Comparison of ENCODE assay signal across 23 mouse cellular contexts in the genomic region with DNA sequence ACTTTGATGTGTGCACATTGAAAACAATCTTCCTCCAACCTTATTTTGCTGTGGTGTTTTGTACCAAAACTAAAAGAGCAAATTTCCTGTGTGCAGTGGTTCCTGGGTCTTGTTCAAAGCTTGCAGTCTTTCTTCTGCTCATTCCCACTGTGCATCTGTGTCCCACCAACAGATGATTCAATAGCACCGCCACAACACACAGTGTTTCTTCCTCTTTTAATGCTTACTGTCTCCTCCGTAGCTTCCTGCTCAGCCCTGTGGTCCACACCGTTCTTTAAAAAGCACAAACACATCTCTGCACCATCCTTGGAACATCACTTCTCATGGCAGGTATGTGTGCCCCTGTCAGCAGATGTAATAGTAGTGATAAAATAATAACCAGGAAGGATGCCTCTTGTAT. TPM values are rescaled to one million over a fixed set of nuclear protein-coding genes. Genes with fewer than 3 reads are reported as not detected.
A peak's percentile ranks its signal among the peaks of the same experiment; 100 is the strongest.
DNase-seq lines count a peak whose midpoint lies in the region; TF ChIP-seq lines count a peak whose summit lies in the region.
"Had no signal": no experiment of that assay in that cellular context is flagged by ENCODE, and none has a peak within 500 bp of the region (broad histone marks: within the 10 kb centered on the region; RNA-seq: fewer than 3 reads in every experiment).

A gene (plus strand): TSS at position 275 of the 400 bp plus-strand sequence.

- WGBS in thymus, adult 2 months, result 6% methylated on average over 3 of the region's 3 CpGs

- no peak for TF ChIP-seq POLR2A in thymus, adult 2 months (IDR thresholded peaks at IDR 0.05; ENCODE audit: control insufficient read depth, extremely low read depth, insufficient read depth, low read length, poor library complexity)
- no peak for TF ChIP-seq POLR2A in CH12.LX (IDR thresholded peaks at IDR 0.05; ENCODE audit: low read depth, low read length)

- intact Hi-C loops in left cerebral cortex, adult 2 months (cut with DNase I), result no loop called here

- no peak for TF ChIP-seq EP300 in CH12.LX (IDR thresholded peaks at IDR 0.05; ENCODE audit: low read length)

- H3K79me2 ChIP-seq in CH12.LX (replicated peaks; ENCODE audit: control insufficient read depth, extremely low read depth, insufficient read depth, poor library complexity, severe bottlenecking), result no peaks in the 10 kb centered on the region

- H3K36me3 ChIP-seq in thymus, adult 2 months (ENCODE audit: control insufficient read depth, insufficient read depth, low read length), result no peaks in the 10 kb centered on the region
- H3K36me3 ChIP-seq in CH12.LX (replicated peaks in 1 of 2; ENCODE audit: control insufficient read depth in 1 of 2, insufficient read depth in 1 of 2, low read length in 1 of 2), result no peaks in the 10 kb centered on the region
- no peaks in the 10 kb centered on the region for H3K36me3 ChIP-seq in megakaryocyte, embryonic 14.5 days (replicated peaks; ENCODE audit: low read length)
- H3K36me3 ChIP-seq: embryonic facial prominence, embryonic 15.5 days; forebrain, embryonic 10.5 days; kidney, embryonic 15.5 days; liver, embryonic 12.5 days; neural tube, embryonic 13.5 days; stomach, embryonic 15.5 days had no signal

- no peak within 1 kb of the TSS for H3K9ac ChIP-seq in CH12.LX (ENCODE audit: insufficient read depth, low read depth)
- H3K9ac ChIP-seq: embryonic facial prominence, embryonic 15.5 days; kidney, embryonic 15.5 days; liver, embryonic 12.5 days; lung, embryonic 14.5 days; neural tube, embryonic 13.5 days; stomach, embryonic 15.5 days had no signal

- no peaks in the 10 kb centered on the region for H3K4me1 ChIP-seq in thymus, adult 2 months (replicated peaks; ENCODE audit: control insufficient read depth, insufficient read depth, low read length)
- H3K4me1 ChIP-seq in CH12.LX (ENCODE audit: control insufficient read depth in 1 of 2, insufficient read depth in 2 of 2), result peaks cover 0 to 4% of the 10 kb centered on the region in 2 experiments; a peak in 1 of 4 replicates
- H3K4me1 ChIP-seq in megakaryocyte, embryonic 14.5 days, result peaks cover 3% of the 10 kb centered on the region; the same call in 1 of the 2 replicates
- H3K4me1 ChIP-seq: embryonic facial prominence, embryonic 15.5 days; forebrain, embryonic 10.5 days; kidney, embryonic 15.5 days; liver, embryonic 12.5 days; neural tube, embryonic 13.5 days; stomach, embryonic 15.5 days had no signal

- no peaks in the 10 kb centered on the region for H3K9me3 ChIP-seq in CH12.LX (replicated peaks; ENCODE audit: low read length)
- H3K9me3 ChIP-seq in megakaryocyte, embryonic 14.5 days, result no peaks in the 10 kb centered on the region
- H3K9me3 ChIP-seq: embryonic facial prominence, embryonic 15.5 days; forebrain, embryonic 10.5 days; kidney, embryonic 15.5 days; liver, embryonic 12.5 days; neural tube, embryonic 13.5 days; stomach, embryonic 15.5 days had no signal

- H3K27ac ChIP-seq in thymus, adult 2 months (ENCODE audit: control insufficient read depth, insufficient read depth, low read length), result no peak within 1 kb of the TSS
- no peak within 1 kb of the TSS for H3K27ac ChIP-seq in CH12.LX (ENCODE audit: insufficient read depth, low read depth)
- no peak within 1 kb of the TSS for H3K27ac ChIP-seq in left cerebral cortex, adult 2 months
- H3K27ac ChIP-seq: embryonic facial prominence, embryonic 15.5 days; forebrain, embryonic 10.5 days; heart, adult 2 months; kidney, embryonic 15.5 days; liver, embryonic 12.5 days; neural tube, embryonic 13.5 days; stomach, embryonic 15.5 days had no signal

- no peaks in the 10 kb centered on the region for H3K27me3 ChIP-seq in thymus, adult 2 months (ENCODE audit: control insufficient read depth, insufficient read depth, low read length)
- H3K27me3 ChIP-seq in CH12.LX (replicated peaks), result no peaks in the 10 kb centered on the region
- no peaks in the 10 kb centered on the region for H3K27me3 ChIP-seq in megakaryocyte, embryonic 14.5 days (replicated peaks)
- H3K27me3 ChIP-seq: embryonic facial prominence, embryonic 15.5 days; kidney, embryonic 15.5 days; liver, embryonic 12.5 days; neural tube, embryonic 13.5 days; stomach, embryonic 15.5 days had no signal

- dilution Hi-C loops in CH12.LX (cut with MboI; ENCODE audit: extremely low pct_ligation_motif_present, extremely low pct_unique_long_range_greater_than_20kb, low sequenced_read_pairs), result no loop called here

- no peak for TF ChIP-seq RAD21 in CH12.LX (IDR thresholded peaks at IDR 0.05; ENCODE audit: low read depth, low read length)

- in situ Hi-C loops in CH12.LX (cut with MboI; ENCODE audit: low pct_ligation_motif_present, low pct_unique_long_range_greater_than_20kb, low sequenced_read_pairs), result loop anchor here (25.0 kb wide), 1 partner anchor 1771 kb away; a partner anchor contains a TSS

- no peak within 1 kb of the TSS for H3K4me3 ChIP-seq in thymus, adult 2 months (ENCODE audit: control insufficient read depth, insufficient read depth, low read length)
- H3K4me3 ChIP-seq in CH12.LX (replicated peaks in 1 of 3; ENCODE audit: low read depth in 2 of 3, low read length in 2 of 3, poor library complexity in 1 of 3), result no peak within 1 kb of the TSS
- H3K4me3 ChIP-seq in megakaryocyte, embryonic 14.5 days (replicated peaks), result peak within 1 kb of the TSS; percentile 64
- H3K4me3 ChIP-seq in left cerebral cortex, adult 2 months, result no peak within 1 kb of the TSS
- H3K4me3 ChIP-seq: embryonic facial prominence, embryonic 15.5 days; forebrain, embryonic 10.5 days; heart, adult 2 months; kidney, embryonic 15.5 days; liver, embryonic 12.5 days; neural tube, embryonic 13.5 days; stomach, embryonic 15.5 days had no signal

- TF ChIP-seq CTCF in thymus, adult 2 months (IDR thresholded peaks at IDR 0.05; ENCODE audit: borderline replicate concordance, control insufficient read depth, extremely low read depth, insufficient read depth, low read length, poor library complexity), result no peak
- TF ChIP-seq CTCF in CH12.LX (conservative IDR thresholded peaks at IDR 0.05 in 1 of 2, IDR thresholded peaks at IDR 0.05 in 1 of 2; ENCODE audit: low read depth in 2 of 2, low read length in 2 of 2), result no peak
- no peak for TF ChIP-seq CTCF in left cerebral cortex, adult 2 months (IDR thresholded peaks at IDR 0.05)

- peak; percentile 6 for DNase-seq in thymus, adult 2 months
- DNase-seq in thymus, postnatal 25 days, result no peak
- DNase-seq in CH12.LX (ENCODE audit: extremely low read depth), result peak; percentile 21
- DNase-seq in left cerebral cortex, adult 2 months (ENCODE audit: extremely low spot score in 1 of 2, low spot score in 2 of 2), result no peak
- DNase-seq in kidney, postnatal 14 days, result no peak
- no peak for DNase-seq in ovary, adult 18-20 months (ENCODE audit: low spot score)
- DNase-seq: adrenal gland, postnatal 25 days; cerebellum, adult 9-11 months; embryo, embryonic 11 days; heart, adult 2 months; layer of hippocampus, postnatal 36 days; lung, embryonic 14.5 days; right cerebral cortex, postnatal 25 days had no signal

- H3K4me2 ChIP-seq in CH12.LX (ENCODE audit: insufficient read depth, low read depth, poor library complexity, severe bottlenecking), result peak within 1 kb of the TSS; percentile 29; the same call in 1 of the 2 replicates
- H3K4me2 ChIP-seq: embryonic facial prominence, embryonic 15.5 days; kidney, embryonic 15.5 days; liver, embryonic 12.5 days; lung, embryonic 14.5 days; neural tube, embryonic 13.5 days; stomach, embryonic 15.5 days had no signal

TF ChIP-seq in CH12.LX, 34 proteins besides CTCF, POLR2A, EP300 and RAD21:
- no peak for TF ChIP-seq ELF1 (IDR thresholded peaks at IDR 0.05; ENCODE audit: low read depth, low read length)
- TF ChIP-seq TBP (conservative IDR thresholded peaks at IDR 0.05; ENCODE audit: low read depth, low read length), result 0 out of 2 replicates have a peak, but pooled peaks have one; percentile 24

RNA-seq across cellular contexts. Expression of the gene that starts here (rescaled TPM):
- 0.60 and 1.1 TPM in 2 replicates for polyA plus RNA-seq in thymus, adult 2 months (2012; rRNA removed)
- total RNA-seq in CH12.LX (2012; rRNA removed), result not detected in 2 replicates
- total RNA-seq in CH12.LX (2014; rRNA removed), result 0.49 TPM in 1 of 2 replicates, not detected in the other
- polyA plus RNA-seq in CH12.LX (2012; ENCODE audit: insufficient read length, low read depth), result not detected in 2 replicates
- polyA plus RNA-seq in megakaryocyte, embryonic 14.5 days (2012; ENCODE audit: insufficient read depth, low replicate concordance), result not detected in 2 replicates
- not detected for total RNA-seq in left cerebral cortex, adult 2 months (2021)
- total RNA-seq: adrenal gland, postnatal 25 days; gastrocnemius, adult 8-10 months; layer of hippocampus, postnatal 36 days; midbrain, postnatal 0 days had no signal
- polyA plus RNA-seq: forebrain, embryonic 10.5 days; hindbrain, embryonic 11.5 days; kidney, embryonic 15.5 days; lung, embryonic 14.5 days; midbrain, postnatal 0 days; neural tube, embryonic 13.5 days had no signal

Comparison
In these comparisons a context has a peak if more than half of its experiments do, and no peak if none do; other contexts are left out.
1. Peak in DNase-seq and H3K4me2 ChIP-seq in CH12.LX; RNA of the gene not detected or under 1 TPM.